Mouse (Mus musculus): ENCODE measurements around the gene Adprm. TPM values are rescaled to one million over a fixed set of nuclear protein-coding genes. Genes with fewer than 3 reads are reported as not detected.

Gene Adprm
- total RNA-seq, 1 experiment from 2014 or later = 18.6 TPM

DNA sequence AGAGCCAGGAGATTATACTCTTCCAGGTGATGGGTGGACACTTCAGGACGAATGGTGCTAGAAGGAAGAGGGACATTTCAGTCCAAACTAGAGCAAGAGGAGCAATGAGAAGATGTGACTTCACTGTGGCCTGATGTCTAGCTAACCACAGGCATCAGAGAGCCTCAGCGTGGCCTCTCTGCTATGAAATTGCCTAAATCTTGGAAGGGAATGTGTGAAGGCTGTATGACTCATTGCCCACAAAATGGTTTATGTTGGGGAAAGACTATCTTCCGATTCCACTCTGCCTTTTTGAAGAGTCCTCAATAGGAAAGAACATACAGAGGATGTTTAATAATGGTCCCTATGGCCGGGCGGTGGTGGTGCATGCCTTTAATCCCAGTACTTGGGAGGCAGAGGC lies 24.4 kb upstream of the Adprm start:
- no peak for DNase-seq

GRCm38 (mm10) chr11:67075036-67075435 lies 22.6 kb upstream of the Adprm start:
- no peak for DNase-seq

- DNase-seq = no peak
These were observed 20.3 kb upstream of the Adprm start for GRCm38 (mm10) chr11:67072615-67073130.

- DNase-seq = no peak
These were observed 15.3 kb upstream of the Adprm start for GRCm38 (mm10) chr11:67067741-67068140.

DNA sequence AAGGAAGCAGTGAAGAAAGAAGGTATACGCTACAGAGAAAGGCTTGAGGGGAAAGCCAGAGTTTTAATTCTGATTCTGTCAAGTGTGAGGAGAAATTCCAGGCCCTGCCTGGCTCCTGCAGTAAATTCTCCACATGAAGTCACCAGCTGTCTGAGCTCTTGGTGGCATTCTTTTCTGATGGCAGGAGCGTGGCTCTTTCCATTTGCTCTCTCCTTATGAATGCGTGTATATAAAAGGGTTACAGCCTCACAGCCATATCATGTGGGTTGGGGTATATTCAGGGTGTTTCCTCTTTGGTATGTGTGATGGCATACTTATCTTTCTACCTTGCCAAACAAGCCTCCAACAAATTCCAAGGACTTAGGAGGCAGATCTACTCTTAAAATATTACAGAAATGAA lies 10.3 kb upstream of the Adprm start:
- no peak for DNase-seq

GRCm38 (mm10) chr11:67061311-67061710 lies 8.9 kb upstream of the Adprm start:
- no peak for DNase-seq

GRCm38 (mm10) chr11:67054754-67055365 lies 2.5 kb upstream of the Adprm start:
- DNase-seq = no peak

GRCm38 (mm10) chr11:67051676-67052320 lies 596 bp downstream of the Adprm start:
- DNase-seq = no peak

DNA sequence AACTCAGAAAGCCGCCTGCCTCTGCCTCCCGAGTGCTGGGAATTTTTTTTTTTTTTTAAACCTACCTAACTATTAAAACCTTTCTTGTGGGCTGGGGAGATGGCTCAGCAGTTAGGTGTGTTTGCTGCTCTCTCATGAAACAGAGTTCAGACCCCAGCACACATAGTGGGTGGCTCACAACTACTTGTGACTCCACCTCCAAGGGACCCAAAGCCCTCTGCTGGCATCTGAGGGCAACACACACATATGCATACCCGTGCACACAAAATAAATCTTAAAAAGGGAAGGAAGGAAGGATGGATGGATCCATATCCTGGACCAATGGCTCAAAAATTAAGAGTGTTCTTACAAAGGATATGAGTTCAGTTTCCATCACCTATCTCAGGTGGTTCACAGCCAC lies 3.1 kb downstream of the Adprm start:
- DNase-seq = no peak

DNA sequence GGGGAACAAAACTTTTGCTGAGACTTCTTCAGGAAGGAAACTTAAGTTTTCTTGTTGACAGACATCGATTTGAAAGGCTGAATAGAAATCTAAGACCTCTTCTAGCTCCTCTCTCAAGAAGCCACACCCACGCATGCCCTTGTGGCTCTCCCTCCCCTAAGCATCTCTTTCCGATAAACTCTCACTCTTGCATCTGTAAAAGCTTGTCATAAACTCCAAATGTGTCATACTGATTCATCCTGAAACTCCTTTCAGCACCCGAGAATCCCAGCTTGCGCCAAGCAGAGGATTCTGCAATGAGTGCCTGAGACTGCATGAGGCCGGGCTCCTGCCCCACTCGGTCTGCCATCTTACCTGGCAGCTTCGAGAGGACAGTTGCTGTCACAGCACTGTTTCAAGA lies 3.9 kb downstream of the Adprm start:
- no peak for DNase-seq

DNA sequence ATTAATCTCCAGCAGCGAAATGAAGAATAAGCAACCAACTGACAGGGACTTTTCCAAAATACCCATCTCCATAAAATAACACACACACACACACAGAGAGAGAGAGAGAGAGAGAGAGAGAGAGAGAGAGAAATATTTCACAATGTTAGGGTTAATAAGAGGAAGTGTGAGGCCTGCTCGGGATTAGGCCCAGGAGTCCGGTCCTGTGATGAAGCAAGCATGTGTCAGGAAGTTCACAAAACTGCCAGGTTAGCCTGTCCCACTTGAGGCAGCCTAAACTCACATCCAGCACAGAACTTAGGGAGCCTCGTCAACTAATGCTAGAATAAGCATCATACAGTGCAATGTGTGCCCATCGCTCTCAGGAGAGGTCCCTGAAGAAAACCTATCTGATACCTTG lies 5.2 kb downstream of the Adprm start:
- DNase-seq = no peak

DNA sequence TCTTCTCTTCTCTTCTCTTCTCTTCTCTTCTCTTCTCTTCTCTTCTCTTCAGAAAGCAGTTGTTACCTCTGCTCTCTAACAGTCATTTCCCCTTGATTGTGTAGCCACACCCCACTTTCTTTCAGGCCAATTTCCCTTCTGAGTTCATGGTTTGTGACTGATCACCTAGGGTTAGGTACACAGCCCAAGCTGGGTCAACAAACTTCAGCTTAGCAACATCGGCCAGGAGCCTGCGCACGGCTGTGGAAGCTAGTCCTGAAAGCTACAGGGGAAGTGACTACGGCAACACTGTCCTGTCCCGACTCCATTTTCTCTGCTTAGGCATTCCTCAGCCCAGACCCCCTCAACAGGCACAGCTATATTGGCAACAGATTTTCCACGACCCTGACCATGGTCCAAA lies 7.4 kb downstream of the Adprm start:
- no peak for DNase-seq

- no peak for DNase-seq
These were observed 9.4 kb downstream of the Adprm start for GRCm38 (mm10) chr11:67043007-67043406.

DNA sequence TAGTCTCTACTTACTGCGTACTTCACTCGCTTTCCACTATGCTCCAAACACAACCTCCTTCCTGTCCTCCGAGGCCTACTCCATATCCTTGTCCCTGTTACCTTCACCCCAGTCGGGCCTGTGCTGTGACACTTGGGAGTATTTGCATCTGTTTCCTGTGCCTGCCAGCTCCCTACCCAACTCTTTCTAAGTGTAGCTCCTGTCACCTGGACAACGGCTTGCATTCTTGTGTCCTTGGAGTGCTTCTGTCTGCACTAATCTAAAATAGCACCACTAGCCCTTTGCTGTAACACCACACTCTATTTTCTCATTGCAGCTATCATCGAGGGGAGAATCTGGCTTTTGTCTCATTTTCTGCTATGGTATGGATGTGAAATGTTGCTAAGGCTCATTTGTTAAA lies 11.9 kb downstream of the Adprm start:
- DNase-seq = no peak

- no peak for DNase-seq
These were observed 12.6 kb downstream of the Adprm start for GRCm38 (mm10) chr11:67039799-67040198.

- no peak for DNase-seq
These were observed 15.5 kb downstream of the Adprm start for GRCm38 (mm10) chr11:67036892-67037291.

DNA sequence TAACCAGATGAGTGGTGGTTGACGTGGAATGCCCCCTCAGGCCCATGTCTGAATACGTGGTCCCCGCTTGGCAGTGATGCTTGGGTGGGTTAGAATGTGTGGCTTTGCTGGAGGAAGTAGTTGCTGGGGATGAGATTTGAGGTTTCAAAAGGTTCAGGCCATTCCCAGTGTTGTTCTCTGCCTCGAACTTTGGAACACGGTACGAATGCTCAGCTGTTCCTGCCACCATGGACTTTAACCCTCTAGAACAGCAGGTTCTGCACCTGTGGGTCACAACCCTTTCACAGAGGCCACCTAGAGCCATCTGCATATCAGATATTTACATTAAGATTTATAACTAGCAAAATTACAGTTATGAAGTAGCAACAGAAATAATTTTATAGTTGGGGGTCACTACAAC lies 16.2 kb downstream of the Adprm start:
- no peak for DNase-seq

GRCm38 (mm10) chr11:67034775-67035485 lies 17.5 kb downstream of the Adprm start:
- no peak for DNase-seq

DNA sequence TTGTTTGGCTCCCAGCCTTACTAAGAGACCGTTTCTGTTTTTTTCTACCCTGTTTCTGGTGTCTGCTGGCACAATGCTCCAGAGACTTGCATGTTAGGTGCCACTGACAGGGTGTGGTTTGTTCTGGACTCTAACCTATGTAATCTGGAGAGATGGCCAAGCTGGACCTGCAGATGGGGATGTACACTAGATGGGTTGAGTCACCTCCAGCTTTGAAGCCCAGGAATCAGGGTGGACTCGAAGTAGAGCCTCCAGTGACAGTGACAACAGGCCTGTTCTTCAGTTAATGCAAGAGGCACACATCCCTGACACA lies 20.8 kb downstream of the Adprm start:
- no peak for DNase-seq

DNA sequence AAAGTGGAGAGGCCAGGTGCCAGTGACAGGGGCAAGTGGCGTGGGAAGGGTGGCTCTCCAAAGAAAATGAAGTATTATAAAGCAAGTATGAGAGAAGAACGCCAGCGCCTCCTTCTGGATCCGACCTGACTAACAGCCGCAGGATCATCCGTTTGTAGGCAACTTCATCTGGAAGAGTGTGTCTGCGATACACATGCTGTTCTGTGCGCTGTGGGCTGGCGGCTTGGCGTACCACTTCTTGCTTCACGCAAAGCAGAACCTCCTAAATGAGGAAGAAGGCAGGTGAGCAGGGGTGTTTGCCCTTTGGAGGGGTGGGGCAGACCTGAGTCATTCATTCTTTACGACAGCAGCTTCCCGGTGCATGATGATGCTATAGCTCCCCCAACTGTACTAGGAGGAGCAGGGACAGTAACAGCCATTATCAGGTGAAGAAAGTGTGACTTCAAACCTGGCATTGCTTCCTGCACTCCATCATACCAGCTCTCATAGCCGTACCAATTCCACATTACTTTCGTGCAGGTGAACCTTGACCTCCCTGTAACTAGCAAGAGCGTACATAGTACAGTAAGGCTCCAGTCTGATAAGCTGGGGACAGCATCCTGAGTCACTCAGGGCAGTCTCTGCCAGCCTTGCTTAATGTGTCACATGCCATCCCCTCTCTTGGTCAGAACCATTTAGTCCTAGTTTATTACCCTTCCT lies 21.3 kb downstream of the Adprm start:
- DNase-seq = peak; percentile 48

DNA sequence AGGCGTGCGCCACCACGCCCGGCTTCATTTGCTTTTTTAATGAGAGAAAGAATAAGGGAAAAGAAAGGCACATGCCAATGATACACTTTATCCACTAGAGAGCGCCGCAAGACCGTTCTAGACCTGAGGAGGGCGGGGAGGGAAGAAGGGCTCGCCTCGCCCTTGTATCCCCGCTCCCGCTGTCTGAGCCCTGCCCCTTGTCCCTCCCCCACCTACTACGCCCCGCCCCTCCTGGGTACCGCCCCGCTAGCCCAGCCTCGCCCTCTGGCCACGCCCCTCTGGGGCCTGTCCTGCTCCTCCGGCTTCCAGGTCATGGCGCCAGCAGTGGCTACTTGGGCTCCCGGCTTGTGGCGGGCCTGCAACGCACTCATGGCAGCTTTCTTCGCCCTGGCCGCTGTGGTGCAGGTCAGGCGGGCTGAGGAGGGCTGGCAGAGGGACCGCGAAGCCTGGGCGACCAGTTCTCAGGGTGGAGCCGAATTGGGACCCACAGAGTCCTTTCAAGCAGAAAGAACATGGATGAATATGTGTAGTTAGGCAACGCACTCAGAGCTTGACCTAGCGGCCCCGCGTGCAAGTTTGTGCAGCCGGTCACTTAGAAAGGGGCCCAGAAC lies 27.4 kb downstream of the Adprm start, which contains the start of gene Tmem220:
Tmem220 (plus strand) TSS at position 288 of the 611 bp plus-strand sequence.
- DNase-seq = peak; percentile 99

DNA sequence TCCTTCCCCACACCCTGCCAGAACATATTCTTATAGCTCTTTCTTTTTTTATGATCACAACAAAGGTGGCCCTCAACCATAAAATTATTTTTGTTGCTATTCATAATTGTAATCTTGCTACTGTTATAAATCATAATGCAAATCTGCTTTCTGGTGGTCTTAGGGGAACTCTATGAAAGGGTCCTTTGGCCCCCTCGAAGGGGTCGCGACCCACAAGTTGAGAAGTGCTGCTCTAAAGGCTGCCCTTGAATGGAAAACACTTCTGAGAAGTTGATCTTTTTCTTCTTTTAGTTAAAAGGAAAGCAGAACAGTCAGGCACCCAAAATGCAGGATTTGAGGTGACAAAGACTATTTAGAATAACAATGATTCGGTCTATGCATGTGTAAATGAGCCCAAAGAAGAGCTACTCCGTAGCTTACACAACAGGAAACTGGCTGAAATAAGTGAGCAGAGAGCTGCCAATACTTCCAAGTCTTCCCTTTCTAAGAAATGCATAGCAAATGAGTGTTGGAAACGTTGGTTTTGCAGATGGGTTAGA lies 28.5 kb downstream of the Adprm start:
- DNase-seq = no peak
